Mouse (Mus musculus): ENCODE data around the gene Cfdp1. TPM values are rescaled to one million over a fixed set of nuclear protein-coding genes. Genes with fewer than 3 reads are reported as not detected.

Cfdp1 gene
- 10 to 100 TPM; 33.4 to 35.2 TPM for total RNA-seq (2021)

DNA sequence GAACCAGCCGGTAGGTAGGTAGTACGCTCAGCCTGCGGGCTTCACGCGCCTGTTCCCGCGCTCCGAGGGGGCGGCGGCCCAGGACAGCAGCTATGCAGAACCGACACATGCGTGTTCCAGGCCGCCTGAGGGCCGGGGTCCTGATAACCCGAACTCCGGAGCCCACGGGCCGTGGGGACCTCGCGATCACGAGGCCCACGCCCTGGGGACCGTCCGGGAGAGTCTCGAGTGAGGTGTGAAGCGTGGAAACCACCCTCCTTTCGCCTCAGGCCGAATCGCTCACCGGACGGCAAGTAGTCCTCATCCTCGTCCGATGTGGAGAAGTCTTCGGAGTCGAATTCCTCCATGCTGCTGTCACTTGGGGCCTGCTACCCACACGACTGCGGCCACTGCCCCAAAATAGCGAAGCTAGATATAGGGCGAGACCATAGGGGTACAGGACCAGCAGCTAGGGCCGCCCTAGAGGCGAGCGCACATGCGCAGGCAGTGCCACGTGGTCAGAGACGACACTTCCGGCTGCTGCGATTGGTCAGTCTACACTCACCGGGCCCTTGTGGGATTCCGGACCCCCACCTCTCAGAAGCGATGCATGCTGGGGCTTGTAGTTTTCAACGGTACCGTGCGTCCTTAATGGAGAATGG is at the start of gene Cfdp1:
TSS of gene Cfdp1 (minus strand) at position 431 of the 641 bp plus-strand sequence.
- peak; percentile 93 to 94 for DNase-seq
- intact Hi-C loops (cut with DNase I): loop anchor here (2.0 kb wide), 1 partner anchor 23 kb away; the partner anchor contains the start of gene Tmem170

- peak; percentile 11 for DNase-seq
- intact Hi-C loops (cut with DNase I): no loop called here
Observed at GRCm38 (mm10) chr8:111902080-111902479, 48.0 kb upstream of the Cfdp1 start.

DNA sequence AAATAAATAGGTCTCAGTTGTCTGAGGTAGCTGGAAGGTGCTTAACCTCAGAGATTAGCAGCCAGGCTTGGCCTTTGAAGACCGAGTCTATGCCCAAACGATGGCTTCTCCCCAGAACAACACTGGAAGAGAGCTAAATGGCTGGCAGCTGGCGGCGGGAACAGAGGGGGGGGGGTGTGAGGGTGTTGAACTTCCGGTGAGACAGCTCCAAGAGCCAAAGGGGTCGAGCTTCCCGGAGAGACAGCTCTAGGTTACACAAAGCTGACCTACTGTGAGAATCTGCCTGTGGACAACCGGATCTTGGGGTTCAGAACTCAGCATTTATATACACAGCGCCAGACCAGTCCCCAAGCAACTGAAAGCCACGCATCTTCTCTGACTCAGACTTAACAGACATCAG is 44.5 kb upstream of the Cfdp1 start:
- intact Hi-C loops (cut with DNase I): no loop called here
- DNase-seq: no peak

DNA sequence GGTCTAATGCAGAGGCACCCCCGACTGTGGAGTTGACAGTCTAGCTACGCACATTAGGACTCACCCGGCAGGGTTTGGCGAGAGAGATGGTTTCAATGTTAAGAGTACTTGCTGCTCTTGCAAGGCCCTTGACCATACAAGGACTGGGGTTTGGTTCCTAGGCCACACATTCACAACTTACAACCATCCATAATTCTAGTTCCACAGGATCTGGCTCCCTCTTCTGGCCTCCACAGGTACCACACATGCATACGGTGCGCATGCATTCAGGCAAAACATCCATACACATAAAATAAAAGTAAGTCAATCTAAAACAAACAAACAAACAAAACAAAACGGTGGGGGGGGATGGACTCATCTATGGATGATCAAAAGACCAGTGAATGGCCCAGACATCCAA is 40.9 kb upstream of the Cfdp1 start:
- DNase-seq: no peak
- intact Hi-C loops (cut with DNase I): no loop called here

DNA sequence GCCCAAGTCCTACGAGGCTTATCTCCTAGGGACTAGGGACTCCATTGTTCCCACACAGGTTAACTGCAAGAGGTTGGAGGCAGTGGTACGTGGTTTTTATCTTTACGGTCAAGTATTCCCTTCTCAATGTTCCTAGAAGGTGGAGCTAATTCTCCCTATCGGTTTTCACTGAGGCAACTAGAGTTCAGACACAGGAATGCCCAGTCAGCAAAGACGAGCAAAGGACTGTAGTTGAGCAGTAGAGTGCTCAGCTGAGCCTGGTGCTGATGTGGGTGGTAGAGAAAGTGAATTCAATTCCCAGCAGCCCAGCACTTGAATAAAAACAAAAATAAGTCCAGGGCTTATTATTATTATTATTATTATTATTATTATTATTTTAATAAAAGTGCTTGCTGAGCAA is 38.5 kb upstream of the Cfdp1 start:
- no peak for DNase-seq
- intact Hi-C loops (cut with DNase I): no loop called here

GRCm38 (mm10) chr8:111891983-111892382 is 37.9 kb upstream of the Cfdp1 start:
- no peak for DNase-seq
- intact Hi-C loops (cut with DNase I): no loop called here

DNA sequence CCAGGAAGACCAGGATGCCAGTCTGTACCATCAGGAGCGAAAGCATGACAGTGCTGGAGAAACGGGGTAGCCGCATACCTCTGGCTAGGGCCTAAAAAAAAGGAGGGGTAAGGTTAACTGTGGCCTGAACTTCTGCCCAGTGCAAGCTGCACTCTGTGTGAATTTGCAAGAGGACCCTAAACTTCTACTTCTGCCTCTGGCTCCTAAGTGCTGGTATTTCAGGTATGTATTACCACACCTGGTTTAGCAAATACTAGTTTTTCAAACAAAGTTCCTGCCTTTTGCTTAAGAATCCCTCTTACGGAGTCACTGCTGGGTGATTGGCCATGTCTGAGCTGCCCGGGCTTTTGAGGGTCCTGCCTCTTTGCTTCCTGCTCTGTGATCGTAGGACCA is 36.8 kb upstream of the Cfdp1 start:
- intact Hi-C loops (cut with DNase I): no loop called here
- no peak for DNase-seq

- intact Hi-C loops (cut with DNase I): no loop called here
- no peak for DNase-seq
Observed at GRCm38 (mm10) chr8:111889931-111890910, 36.1 kb upstream of the Cfdp1 start.

- intact Hi-C loops (cut with DNase I): no loop called here
- no peak for DNase-seq
Observed at GRCm38 (mm10) chr8:111888091-111888650, 34.1 kb upstream of the Cfdp1 start.

GRCm38 (mm10) chr8:111887479-111887878 is 33.4 kb upstream of the Cfdp1 start:
- intact Hi-C loops (cut with DNase I): no loop called here

GRCm38 (mm10) chr8:111883615-111884014 is 29.5 kb upstream of the Cfdp1 start:
- intact Hi-C loops (cut with DNase I): loop anchor here (5.0 kb wide), 1 partner anchor 39 kb away; no protein-coding TSS in a partner anchor
- no peak for DNase-seq

More at GRCm38 (mm10) chr8:111887479-111887878, 33.4 kb upstream of the Cfdp1 start:
- no peak for DNase-seq

- peak; percentile 42 to 55 for DNase-seq
Observed at GRCm38 (mm10) chr8:111881591-111881990, 27.5 kb upstream of the Cfdp1 start.

GRCm38 (mm10) chr8:111877711-111878110 is 23.6 kb upstream of the Cfdp1 start:
- intact Hi-C loops (cut with DNase I): loop anchor here (2.0 kb wide), 2 partner anchors 23 to 55 kb away; partner anchors contain the start of genes Cfdp1 and Tmem231
- no peak for DNase-seq

More at GRCm38 (mm10) chr8:111881591-111881990, 27.5 kb upstream of the Cfdp1 start:
- intact Hi-C loops (cut with DNase I): loop anchor here (1.0 to 5.0 kb wide), 3 partner anchors 41 to 153 kb away; no protein-coding TSS in a partner anchor

DNA sequence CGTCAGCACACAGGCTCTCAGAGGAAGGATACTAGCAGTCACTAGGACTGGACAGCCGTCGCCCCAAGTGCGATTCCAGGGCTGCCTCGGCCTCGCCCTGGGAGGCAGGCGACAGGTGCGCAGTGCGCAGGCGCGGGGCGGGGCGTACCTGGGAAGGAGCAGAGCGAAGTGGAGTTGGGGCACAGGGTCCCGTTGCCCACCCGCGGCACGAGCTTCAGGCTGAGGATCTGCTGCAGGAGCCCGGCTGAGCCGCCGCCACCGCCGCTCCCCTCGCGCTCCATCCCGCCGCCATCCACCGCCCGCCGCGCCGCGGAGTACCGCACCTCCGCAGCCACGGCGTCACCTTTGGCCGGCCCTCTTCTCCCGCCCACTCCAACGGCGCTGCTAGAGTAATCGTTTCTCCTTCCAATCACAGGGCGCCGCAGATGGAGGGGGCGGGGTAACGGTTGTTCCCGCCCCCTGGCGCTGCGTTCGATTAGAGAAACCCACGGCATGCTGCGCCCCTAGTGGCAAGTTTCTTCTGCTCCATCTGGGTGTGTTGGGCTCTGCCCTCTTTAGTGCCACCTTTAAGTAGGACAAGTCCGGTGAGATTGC is 22.4 kb upstream of the Cfdp1 start, which contains the start of gene Tmem170:
TSS of gene Tmem170 (minus strand) at position 396 of the 594 bp plus-strand sequence.
- intact Hi-C loops (cut with DNase I): loop anchor here (2.0 kb wide), 2 partner anchors 22 to 56 kb away; partner anchors contain the start of genes Cfdp1 and Tmem231
- peak; percentile 96 to 97 for DNase-seq

- intact Hi-C loops (cut with DNase I): loop anchor here (2.0 kb wide), 2 partner anchors 21 to 57 kb away; partner anchors contain the start of genes Cfdp1 and Tmem231
- peak in 1 of 2 experiments; percentile 5 for DNase-seq
Observed at GRCm38 (mm10) chr8:111875758-111876157, 21.7 kb upstream of the Cfdp1 start.

DNA sequence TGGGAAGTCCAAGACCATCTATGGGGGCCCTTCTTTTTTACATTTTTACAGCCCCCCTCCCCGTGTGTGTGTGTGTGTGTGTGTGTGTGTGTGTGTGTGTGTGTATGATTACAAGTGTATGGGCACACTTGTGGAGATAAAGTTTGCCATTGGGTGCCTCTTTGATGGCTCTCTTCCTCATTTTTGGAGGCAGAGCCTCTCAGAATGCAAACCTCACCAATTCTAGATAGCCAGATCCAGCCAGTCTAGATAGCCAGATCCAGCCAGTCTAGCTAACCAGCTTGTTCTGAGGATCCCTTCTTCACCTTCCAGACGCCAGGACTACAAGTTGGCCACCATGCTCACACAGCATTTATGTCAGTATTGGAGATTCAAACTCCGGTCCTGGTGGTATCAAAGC is 17.2 kb upstream of the Cfdp1 start:
- no peak for DNase-seq
- intact Hi-C loops (cut with DNase I): no loop called here

DNA sequence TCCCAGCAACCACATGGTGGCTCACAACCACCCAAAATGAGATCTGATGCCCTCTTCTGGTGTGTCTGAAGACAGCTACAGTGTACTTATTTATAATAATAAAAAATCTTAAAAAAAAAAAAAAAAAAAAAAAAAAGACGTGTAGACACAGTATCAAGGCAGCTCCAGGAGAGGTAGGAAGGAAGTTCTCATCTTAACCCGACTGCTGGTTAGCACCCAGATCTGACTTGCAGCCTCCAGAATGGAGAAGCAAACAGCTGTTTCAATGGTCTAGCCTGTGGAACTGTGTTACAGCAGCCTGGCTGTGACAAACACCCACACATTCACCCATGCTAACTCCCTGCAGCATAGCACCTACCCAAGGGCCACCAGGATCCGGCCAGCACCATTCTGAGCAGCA is 16.3 kb upstream of the Cfdp1 start:
- intact Hi-C loops (cut with DNase I): no loop called here

GRCm38 (mm10) chr8:111868664-111869063 is 14.6 kb upstream of the Cfdp1 start:
- intact Hi-C loops (cut with DNase I): no loop called here
- no peak for DNase-seq

More for the DNA sequence above, 16.3 kb upstream of the Cfdp1 start:
- DNase-seq: no peak

- no peak for DNase-seq
- intact Hi-C loops (cut with DNase I): no loop called here
Observed at GRCm38 (mm10) chr8:111865857-111866256, 11.8 kb upstream of the Cfdp1 start.

All from heart, postnatal 36 days (tissue).